Mouse (Mus musculus): ENCODE results near the gene Megf11.

Gene Megf11

GRCm38 (mm10) chr9:64393914-64394596, 8.6 kb downstream of the Megf11 start:
- DNase-seq (ENCODE audit: low spot score): no peak

GRCm38 (mm10) chr9:64395238-64395920, 10.0 kb downstream of the Megf11 start:
- DNase-seq (ENCODE audit: low spot score): no peak

GRCm38 (mm10) chr9:64397108-64397507, 11.7 kb downstream of the Megf11 start:
- no peak for DNase-seq (ENCODE audit: low spot score)

- no peak for DNase-seq (ENCODE audit: low spot score)
These were observed 13.7 kb downstream of the Megf11 start for GRCm38 (mm10) chr9:64399121-64399520.

GRCm38 (mm10) chr9:64402141-64402540, 16.7 kb downstream of the Megf11 start:
- no peak for DNase-seq (ENCODE audit: low spot score)

GRCm38 (mm10) chr9:64406841-64407240, 21.4 kb downstream of the Megf11 start:
- no peak for DNase-seq (ENCODE audit: low spot score)

- no peak for DNase-seq (ENCODE audit: low spot score)
These were observed 22.1 kb downstream of the Megf11 start for GRCm38 (mm10) chr9:64407390-64407970.

GRCm38 (mm10) chr9:64408821-64409220, 23.4 kb downstream of the Megf11 start:
- no peak for DNase-seq (ENCODE audit: low spot score)

- DNase-seq (ENCODE audit: low spot score): no peak
These were observed 35.0 kb downstream of the Megf11 start for GRCm38 (mm10) chr9:64420471-64420870.

- no peak for DNase-seq (ENCODE audit: low spot score)
These were observed 36.7 kb downstream of the Megf11 start for GRCm38 (mm10) chr9:64421986-64422616.

- no peak for DNase-seq (ENCODE audit: low spot score)
These were observed 38.5 kb downstream of the Megf11 start for GRCm38 (mm10) chr9:64423912-64424311.

- DNase-seq (ENCODE audit: low spot score): no peak
These were observed 50.7 kb downstream of the Megf11 start for GRCm38 (mm10) chr9:64436121-64436520.

GRCm38 (mm10) chr9:64440101-64440500, 54.7 kb downstream of the Megf11 start:
- DNase-seq (ENCODE audit: low spot score): no peak

- no peak for DNase-seq (ENCODE audit: low spot score)
These were observed 60.6 kb downstream of the Megf11 start for GRCm38 (mm10) chr9:64445981-64446380.

GRCm38 (mm10) chr9:64447070-64447469, 61.6 kb downstream of the Megf11 start:
- DNase-seq (ENCODE audit: low spot score): no peak

- no peak for DNase-seq (ENCODE audit: low spot score)
These were observed 62.1 kb downstream of the Megf11 start for GRCm38 (mm10) chr9:64447522-64447921.

- no peak for DNase-seq (ENCODE audit: low spot score)
These were observed 67.3 kb downstream of the Megf11 start for GRCm38 (mm10) chr9:64452769-64453168.

- DNase-seq (ENCODE audit: low spot score): no peak
These were observed 68.8 kb downstream of the Megf11 start for GRCm38 (mm10) chr9:64454196-64454595.

- DNase-seq (ENCODE audit: low spot score): no peak
These were observed 70.5 kb downstream of the Megf11 start for GRCm38 (mm10) chr9:64455910-64456309.

- no peak for DNase-seq (ENCODE audit: low spot score)
These were observed 72.2 kb downstream of the Megf11 start for GRCm38 (mm10) chr9:64457596-64457995.

- no peak for DNase-seq (ENCODE audit: low spot score)
These were observed 76.3 kb downstream of the Megf11 start for GRCm38 (mm10) chr9:64461568-64462308.

- DNase-seq (ENCODE audit: low spot score): no peak
These were observed 77.4 kb downstream of the Megf11 start for GRCm38 (mm10) chr9:64462870-64463269.
